Mouse (Mus musculus): ENCODE data around the gene Ankrd22.

Gene Ankrd22

DNA sequence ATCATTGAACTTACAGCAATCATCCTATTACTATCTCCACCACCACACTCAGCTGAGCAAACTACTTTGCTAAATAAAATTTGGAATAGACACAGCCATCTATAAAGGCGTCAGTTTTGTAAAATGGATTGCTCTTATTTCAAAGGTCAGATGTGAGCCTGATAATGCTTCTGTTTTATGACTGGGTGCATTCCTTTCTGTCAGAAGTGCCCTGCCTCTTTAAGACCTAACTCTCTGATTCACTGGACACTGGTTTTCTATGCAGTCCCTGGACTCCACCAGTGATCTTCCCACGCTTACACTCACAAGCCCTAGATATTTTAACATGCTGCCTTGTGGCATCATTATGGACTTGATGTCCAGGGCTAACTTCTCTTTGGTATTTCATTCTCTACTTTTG is 87.7 kb downstream of the Ankrd22 start:
- WGBS = 86% methylated on average over 2 of the region's 2 CpGs
